Mouse (Mus musculus) ES-Bruce4 (cell line): Measurements from ENCODE around the gene Psip1.

Experiments
- CTCF ChIP-seq: IDR thresholded peaks from one replicate; pipeline ENCODE4 v1.8.1; 2011; ENCODE audit warnings: low read depth, low read length
- POLR2A ChIP-seq: IDR thresholded peaks from one replicate; pipeline ENCODE4 v1.8.1; 2011; ENCODE audit warnings: low read length; ENCODE audit not compliant: insufficient read depth

- no peak for TF ChIP-seq POLR2A
- no peak for TF ChIP-seq CTCF
These were observed 40.7 kb upstream of the Psip1 start for GRCm38 (mm10) chr4:83526988-83527334.
